ENCODE assay signal across 34 mouse cellular contexts in the genomic region with DNA sequence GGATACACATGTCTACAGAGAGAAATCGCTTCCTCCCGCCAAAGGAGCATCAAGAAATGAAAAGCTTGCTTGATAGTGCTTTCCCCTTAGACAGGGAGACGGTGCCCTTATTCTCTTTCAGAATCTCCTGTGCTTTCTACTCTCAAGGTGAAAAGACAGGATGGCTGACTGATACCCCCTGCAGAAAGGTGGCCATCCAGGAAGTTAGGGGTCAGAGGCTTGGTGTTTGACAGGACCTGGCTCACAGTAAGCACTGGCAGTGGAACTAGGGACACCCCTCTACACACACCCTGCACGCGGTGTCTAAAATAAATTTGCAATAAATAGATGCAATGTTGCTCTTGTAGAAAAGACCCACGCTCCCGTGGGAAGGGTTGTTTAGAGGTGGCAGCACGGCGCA. TPM values are rescaled to one million over a fixed set of nuclear protein-coding genes. Genes with fewer than 3 reads are reported as not detected.
DNase-seq lines count a peak whose midpoint lies in the region; ATAC-seq lines count a peak whose summit lies in the region.
"Had no signal": no experiment of that assay in that cellular context is flagged by ENCODE, and none has a peak within 500 bp of the region (broad histone marks: within the 10 kb centered on the region; RNA-seq: fewer than 3 reads in every experiment).

No protein-coding gene starts in this region.

- intact Hi-C loops in left cerebral cortex, postnatal 25 days (cut with DNase I): no loop called here

- no peak for ATAC-seq in hindbrain, embryonic 14.5 days (ENCODE audit: low FRiP score)
- ATAC-seq in neural tube, embryonic 15.5 days (ENCODE audit: low FRiP score): no peak
- ATAC-seq in limb, embryonic 15.5 days (ENCODE audit: insufficient number of reproducible peaks, low FRiP score, low TSS enrichment, low read depth): no peak
- ATAC-seq: forebrain, embryonic 14.5 days; hindbrain, postnatal 0 days; Patski had no signal

- DNase-seq in hindbrain, embryonic 10.5 days (ENCODE audit: low spot score): no peak
- DNase-seq in hindbrain, embryonic 14.5 days (ENCODE audit: low spot score): no peak
- DNase-seq in neural tube, embryonic 10.5 days (ENCODE audit: extremely low spot score, low spot score): peak; percentile 26
- DNase-seq in left cerebral cortex, postnatal 25 days (ENCODE audit: low spot score in 2 of 2): no peak
- no peak for DNase-seq in lung, postnatal 25 days (ENCODE audit: low spot score)
- DNase-seq: adrenal gland, postnatal 36 days; B cell, adult 2 months; cerebellum, adult 9-10 months; gastrocnemius, adult 2 months; heart, postnatal 14 days; kidney, adult 18-20 months; kidney, postnatal 4 days; liver; lung, postnatal 4 days; right cerebral cortex, postnatal 14 days; spleen, adult 18-20 months had no signal

- peak overlapping the region; percentile 64; the same call in 1 of the 2 replicates for H3K27ac ChIP-seq in hindbrain, embryonic 10.5 days
- no peak overlapping the region for H3K27ac ChIP-seq in hindbrain, embryonic 14.5 days
- no peak overlapping the region for H3K27ac ChIP-seq in neural tube, embryonic 15.5 days (replicated peaks)
- no peak overlapping the region for H3K27ac ChIP-seq in limb, embryonic 15.5 days
- H3K27ac ChIP-seq: gastrocnemius, adult 2 months; hindbrain, postnatal 0 days; liver, embryonic 15.5 days; lung, embryonic 15.5 days had no signal

- H3K4me2 ChIP-seq in hindbrain, embryonic 14.5 days (replicated peaks): no peak overlapping the region
- no peak overlapping the region for H3K4me2 ChIP-seq in neural tube, embryonic 15.5 days
- no peak overlapping the region for H3K4me2 ChIP-seq in limb, embryonic 15.5 days
- H3K4me2 ChIP-seq: liver, embryonic 15.5 days had no signal

- no peaks in the 10 kb centered on the region for H3K9me3 ChIP-seq in hindbrain, embryonic 10.5 days
- no peaks in the 10 kb centered on the region for H3K9me3 ChIP-seq in hindbrain, embryonic 14.5 days (ENCODE audit: control insufficient read depth, low read length)
- no peaks in the 10 kb centered on the region for H3K9me3 ChIP-seq in neural tube, embryonic 15.5 days (replicated peaks)
- no peaks in the 10 kb centered on the region for H3K9me3 ChIP-seq in limb, embryonic 15.5 days
- H3K9me3 ChIP-seq: heart, embryonic 12.5 days; liver, embryonic 15.5 days; lung, embryonic 15.5 days had no signal

- H3K4me3 ChIP-seq in hindbrain, embryonic 10.5 days: peak overlapping the region; percentile 50
- H3K4me3 ChIP-seq in hindbrain, embryonic 14.5 days (replicated peaks; ENCODE audit: low read length): no peak overlapping the region
- H3K4me3 ChIP-seq in neural tube, embryonic 15.5 days (replicated peaks): no peak overlapping the region
- H3K4me3 ChIP-seq in limb, embryonic 15.5 days: 0 out of 2 replicates have a peak overlapping the region, but pooled peaks have one; percentile 0
- H3K4me3 ChIP-seq: erythroblast, embryonic 14.5 days; gastrocnemius, adult 2 months; heart, embryonic 12.5 days; liver, embryonic 15.5 days; lung, embryonic 15.5 days had no signal

- H3K27me3 ChIP-seq in hindbrain, embryonic 10.5 days (ENCODE audit: insufficient read depth, poor library complexity, severe bottlenecking): peaks cover 100% of the 10 kb centered on the region
- peaks cover 96% of the 10 kb centered on the region for H3K27me3 ChIP-seq in hindbrain, embryonic 14.5 days (ENCODE audit: control insufficient read depth, insufficient read depth, low read length)
- H3K27me3 ChIP-seq in neural tube, embryonic 15.5 days (replicated peaks): peaks cover 91% of the 10 kb centered on the region
- peaks cover 78% of the 10 kb centered on the region for H3K27me3 ChIP-seq in limb, embryonic 15.5 days
- H3K27me3 ChIP-seq: CH12.LX had no signal

- 11% methylated on average over 9 of the region's 9 CpGs for WGBS in hindbrain, embryonic 10.5 days
- WGBS in hindbrain, embryonic 14.5 days: 21% methylated on average over 9 of the region's 9 CpGs
- WGBS in neural tube, embryonic 15.5 days: 11% methylated on average over 9 of the region's 9 CpGs
- 18% methylated on average over 9 of the region's 9 CpGs for WGBS in limb, embryonic 15.5 days

- peaks cover 43% of the 10 kb centered on the region for H3K4me1 ChIP-seq in hindbrain, embryonic 10.5 days (replicated peaks)
- peaks cover 11% of the 10 kb centered on the region; the same call in 1 of the 2 replicates for H3K4me1 ChIP-seq in hindbrain, embryonic 14.5 days (replicated peaks; ENCODE audit: control insufficient read depth, insufficient read depth, low read length)
- H3K4me1 ChIP-seq in neural tube, embryonic 15.5 days: peaks cover 11% of the 10 kb centered on the region
- peaks cover 37% of the 10 kb centered on the region for H3K4me1 ChIP-seq in limb, embryonic 15.5 days

- H3K9ac ChIP-seq in hindbrain, embryonic 14.5 days: no peak overlapping the region
- no peak overlapping the region for H3K9ac ChIP-seq in neural tube, embryonic 15.5 days (replicated peaks)
- no peak overlapping the region for H3K9ac ChIP-seq in limb, embryonic 15.5 days
- H3K9ac ChIP-seq: heart, embryonic 12.5 days; liver, embryonic 15.5 days; lung, embryonic 15.5 days had no signal

- H3K36me3 ChIP-seq in hindbrain, embryonic 10.5 days: peaks cover 7% of the 10 kb centered on the region; the same call in 1 of the 2 replicates
- H3K36me3 ChIP-seq in hindbrain, embryonic 14.5 days (replicated peaks; ENCODE audit: control insufficient read depth, insufficient read depth): no peaks in the 10 kb centered on the region
- H3K36me3 ChIP-seq in neural tube, embryonic 15.5 days: no peaks in the 10 kb centered on the region
- no peaks in the 10 kb centered on the region for H3K36me3 ChIP-seq in limb, embryonic 15.5 days
- H3K36me3 ChIP-seq: G1E; heart, embryonic 12.5 days; liver, embryonic 15.5 days; lung, embryonic 15.5 days had no signal

RNA-seq across cellular contexts. Expression of a gene that starts 4.8 kb away (rescaled TPM):
- 42.0 and 72.1 TPM in 2 replicates for polyA plus RNA-seq in hindbrain, embryonic 10.5 days (2016; fragmentation: Nextera tagmentation; extraction: Ambion mirVana)
- polyA plus RNA-seq in hindbrain, embryonic 14.5 days (2014; fragmentation: Nextera tagmentation; extraction: Ambion mirVana): 1.3 and 12.9 TPM in 2 replicates
- polyA plus RNA-seq in neural tube, embryonic 15.5 days (2015; fragmentation: Nextera tagmentation; extraction: Ambion mirVana): 1.4 and 1.6 TPM in 2 replicates
- polyA plus RNA-seq in limb, embryonic 15.5 days (2015; fragmentation: Nextera tagmentation; extraction: Ambion mirVana): 2.0 and 3.5 TPM in 2 replicates
- not detected for total RNA-seq in left cerebral cortex, postnatal 25 days (2021)
- total RNA-seq: adrenal gland, adult 18-20 months; adrenal gland, postnatal 36 days; common myeloid progenitor, adult 5-6 weeks; gastrocnemius, adult 2 months; heart, postnatal 14 days; left cerebral cortex, postnatal 14 days had no signal
- polyA plus RNA-seq: erythroblast, embryonic 14.5 days; frontal cortex, adult 2 months; G1E; gonadal fat pad, adult 2 months; kidney, embryonic 16.5 days; lung, embryonic 15.5 days; Patski; thymus, postnatal 0 days had no signal

Comparison
In these comparisons a context has a peak if more than half of its experiments do, and no peak if none do; other contexts are left out.
1. H3K4me3 ChIP-seq: peak in hindbrain, embryonic 10.5 days (single experiment) and limb, embryonic 15.5 days (single experiment); none in hindbrain, embryonic 14.5 days (single experiment) and neural tube, embryonic 15.5 days (single experiment).